Mouse (Mus musculus) forelimb bud, embryonic 11.5 days (tissue): Measurements from ENCODE around the gene Samd13.

Source experiments
- DNase-seq: peaks from one replicate; pipeline ENCODE4 v3.0.0-alpha.2; 2012; ENCODE audit warnings: low read depth, low spot score

Gene Samd13

DNA sequence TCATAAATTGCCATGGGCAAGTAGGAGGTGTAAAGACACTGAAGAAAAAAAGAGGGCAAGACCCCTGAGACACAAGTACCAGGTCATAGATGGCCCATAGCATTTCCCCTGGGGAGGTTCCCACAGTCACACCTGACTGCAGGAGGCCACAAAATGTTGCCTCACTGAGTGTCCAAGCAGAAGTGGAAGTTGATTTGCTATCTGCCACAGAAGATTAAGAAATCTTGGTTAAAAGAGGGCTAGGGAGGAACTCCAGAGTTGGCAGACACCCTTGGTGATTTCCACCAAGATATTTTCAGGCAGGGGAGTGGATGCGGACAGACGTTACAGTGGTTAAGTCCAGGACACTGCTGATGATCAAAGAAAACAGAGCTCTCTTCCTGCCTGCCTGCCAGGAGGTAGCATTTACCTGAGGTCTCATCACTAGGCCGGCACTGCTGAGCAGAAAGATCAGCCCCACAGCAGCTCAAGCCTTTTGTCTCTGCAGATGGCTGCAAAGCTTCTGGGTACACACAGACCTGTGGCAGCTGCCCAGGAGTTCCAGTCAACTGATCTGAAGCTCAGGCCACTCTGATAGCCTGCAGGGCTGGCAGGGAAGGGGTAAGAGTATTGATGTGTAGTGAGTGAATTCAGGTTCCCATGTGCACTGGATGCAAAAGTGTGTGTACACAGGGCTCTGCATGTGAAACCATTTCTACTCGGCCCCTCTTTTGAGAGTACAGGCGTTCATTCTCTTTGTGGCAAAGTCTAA lies 68.7 kb downstream of the Samd13 start:
- DNase-seq = no peak

DNA sequence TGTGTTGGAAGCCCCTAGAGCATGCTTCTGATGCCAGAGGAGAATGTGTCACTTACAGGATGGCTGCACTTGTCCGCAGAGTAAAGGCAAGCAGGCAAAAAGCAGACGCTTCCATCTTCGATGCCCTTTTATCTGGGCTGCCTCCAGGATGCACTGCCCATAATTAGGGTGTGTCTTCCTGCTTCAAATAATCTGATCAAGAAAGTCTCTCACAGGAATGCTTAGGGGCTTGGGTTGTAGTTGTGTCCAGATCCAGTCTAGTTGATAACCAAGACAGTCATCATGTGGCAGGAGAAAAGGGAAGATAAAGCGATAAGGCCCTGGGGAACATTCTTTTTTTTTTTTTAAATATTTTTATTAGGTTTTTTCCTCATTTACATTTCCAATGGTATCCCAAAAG lies 69.9 kb downstream of the Samd13 start, which contains the start of gene Dnase2b:
Gene Dnase2b, minus strand, starts transcription at position 101 of the 400 bp plus-strand sequence.
- DNase-seq = no peak

DNA sequence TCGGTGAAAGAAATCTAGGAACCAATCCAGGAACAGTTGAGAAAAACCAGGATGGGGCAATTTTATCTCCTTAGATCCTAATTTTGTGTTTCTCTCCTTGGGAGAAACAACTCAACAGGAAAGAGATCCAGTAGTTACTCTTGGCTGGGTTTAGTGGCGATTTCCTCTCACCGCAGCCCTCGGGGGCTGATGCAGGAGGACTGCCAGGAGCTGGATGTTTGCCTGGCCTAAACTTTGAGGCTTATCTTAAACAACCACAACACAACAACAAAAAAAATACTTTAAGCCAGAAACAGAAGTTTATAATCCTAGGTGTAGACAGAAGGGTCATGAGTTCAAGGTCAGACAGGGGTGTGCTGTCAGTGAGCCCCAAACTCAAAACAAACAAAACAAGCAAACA lies 73.6 kb downstream of the Samd13 start:
- DNase-seq = no peak

DNA sequence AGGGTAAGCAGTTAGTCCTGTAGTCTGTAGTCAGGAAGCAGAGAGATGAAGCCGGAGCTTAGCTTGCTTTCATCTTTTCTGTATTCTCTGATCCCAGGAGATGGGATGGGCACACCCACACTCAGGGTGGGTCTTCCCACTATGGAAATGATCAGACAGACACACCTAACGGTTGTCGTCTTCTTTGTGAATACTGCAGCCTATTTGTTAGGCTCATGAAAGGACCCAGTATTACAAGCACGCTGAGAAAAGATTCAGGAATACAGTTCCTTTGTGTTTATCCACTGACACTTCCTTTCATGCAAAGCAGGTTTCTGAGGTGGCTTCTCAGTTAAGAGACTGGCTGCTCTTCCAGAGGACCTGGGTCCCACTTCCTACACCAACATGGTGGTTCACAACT lies 74.1 kb downstream of the Samd13 start:
- DNase-seq = no peak

DNA sequence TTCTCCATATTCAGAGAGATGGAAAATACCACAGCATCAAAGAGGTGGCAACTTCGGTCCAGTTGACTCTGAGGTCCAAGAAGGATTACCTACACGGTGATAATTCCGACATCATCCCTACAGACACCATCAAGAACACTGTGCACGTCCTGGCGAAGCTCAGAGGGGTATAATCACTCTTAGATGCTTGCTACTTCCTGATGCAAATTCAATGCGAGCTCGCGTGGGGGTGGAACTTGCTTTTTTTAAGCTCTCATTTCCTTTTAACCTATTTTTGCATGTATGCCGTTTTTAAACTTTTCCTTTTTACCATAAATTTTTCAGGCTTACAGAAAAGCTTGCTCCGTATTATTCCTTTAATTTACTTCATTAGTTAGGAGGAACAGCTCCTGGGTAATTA lies 75.1 kb downstream of the Samd13 start:
- no peak for DNase-seq

DNA sequence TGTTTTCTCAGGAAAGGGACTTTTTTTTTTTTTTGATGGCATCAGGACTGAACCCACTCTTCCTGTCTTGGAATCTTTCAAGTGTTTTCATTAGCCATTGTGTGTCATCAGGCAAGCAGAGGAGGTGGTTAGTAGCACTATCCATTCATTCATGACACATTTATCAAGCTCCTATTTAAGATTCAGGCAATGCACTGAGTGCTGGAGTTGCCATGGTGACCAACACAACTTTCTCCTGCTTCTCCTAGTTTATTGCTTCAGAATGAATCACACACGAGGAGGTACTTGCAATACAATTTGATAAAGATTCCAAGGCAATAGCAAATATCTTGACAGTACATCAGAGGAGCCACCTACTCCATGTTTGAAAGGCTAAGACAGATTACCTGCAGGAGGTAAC lies 78.0 kb downstream of the Samd13 start:
- no peak for DNase-seq

DNA sequence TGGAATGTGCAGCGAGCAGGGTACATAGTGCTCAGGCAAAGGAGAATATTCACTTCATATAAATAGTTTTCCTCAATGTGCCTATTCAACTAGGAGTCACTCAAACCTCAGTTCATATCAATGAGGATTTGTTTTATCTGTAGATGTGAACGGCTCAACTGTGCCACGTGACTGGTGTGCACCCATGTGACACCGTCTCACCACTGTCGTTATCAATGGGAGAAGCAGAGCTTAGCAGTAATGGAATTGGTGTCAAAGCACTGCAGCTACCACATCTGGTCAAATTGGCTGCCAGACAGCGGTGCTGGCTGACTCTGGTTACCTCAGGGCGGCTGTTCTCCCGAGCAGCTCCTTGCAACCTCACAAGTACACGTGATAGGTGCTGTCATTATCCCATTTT lies 80.7 kb downstream of the Samd13 start:
- no peak for DNase-seq

DNA sequence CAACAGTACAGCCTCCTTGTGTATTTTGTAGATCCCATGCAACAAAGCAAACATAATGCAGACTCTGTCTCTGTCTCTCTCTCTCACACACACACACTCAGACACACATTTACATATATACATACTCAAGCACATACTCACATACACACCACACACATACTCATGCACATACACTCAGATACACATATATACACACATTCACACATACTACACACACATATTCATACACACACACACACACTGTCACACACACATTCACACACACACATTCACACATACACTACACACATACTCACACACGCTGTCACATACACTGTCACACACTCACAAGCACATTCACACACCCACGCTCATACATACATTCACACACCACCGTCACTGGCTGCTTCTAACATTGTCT lies 82.9 kb downstream of the Samd13 start:
- DNase-seq = no peak

DNA sequence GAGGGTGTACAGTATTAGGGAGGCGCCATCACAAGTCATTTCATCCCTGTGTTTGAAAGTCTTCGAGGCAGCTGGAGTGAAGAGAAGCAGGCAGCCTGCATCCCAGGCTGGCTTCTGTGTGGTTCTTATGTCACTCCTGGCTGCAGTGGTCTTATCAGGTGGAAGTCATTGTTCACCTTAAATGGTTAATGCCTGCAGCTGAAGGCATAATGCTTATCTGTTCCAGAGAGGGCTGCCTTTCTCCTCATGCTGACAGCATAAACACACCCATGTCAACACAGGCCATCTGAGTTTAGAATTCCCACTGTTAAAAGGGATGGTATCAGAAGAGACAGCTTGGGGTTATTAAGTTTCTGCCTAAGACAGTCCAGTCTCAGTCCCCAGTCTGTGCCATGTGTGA lies 84.2 kb downstream of the Samd13 start:
- no peak for DNase-seq

DNA sequence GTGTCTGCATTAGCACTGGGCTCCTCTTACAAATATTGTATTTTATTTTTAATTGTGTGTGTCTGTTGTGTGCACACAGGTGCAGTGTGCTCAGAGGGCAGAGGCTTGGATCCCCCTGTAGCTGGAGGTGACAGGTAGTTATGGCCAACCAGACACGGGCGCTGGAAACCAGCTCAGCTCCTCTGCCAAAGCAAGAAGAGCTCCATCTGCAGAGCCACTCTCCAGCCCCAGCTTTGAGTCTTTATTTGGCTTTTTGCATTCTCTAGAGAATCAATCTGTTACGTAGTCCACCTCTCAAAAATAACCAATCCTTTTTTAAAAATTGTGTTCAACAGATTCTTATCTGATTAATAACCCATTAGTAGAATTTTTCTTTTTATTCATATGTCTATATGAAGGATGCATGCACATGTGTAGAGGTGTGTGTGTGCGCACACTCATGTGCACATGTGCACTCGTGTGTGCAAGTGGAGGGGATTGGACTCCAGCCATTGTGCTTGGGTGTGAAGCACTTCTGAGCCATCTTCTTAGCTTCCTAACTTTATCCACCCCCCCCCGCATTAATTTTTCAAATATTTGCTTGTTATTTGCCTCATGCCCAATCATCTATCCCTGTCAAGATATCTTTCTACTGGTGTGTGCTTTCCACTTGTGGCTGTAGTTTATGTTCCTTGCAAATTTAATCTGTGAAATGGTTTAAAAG lies 86.0 kb downstream of the Samd13 start:
- no peak for DNase-seq

DNA sequence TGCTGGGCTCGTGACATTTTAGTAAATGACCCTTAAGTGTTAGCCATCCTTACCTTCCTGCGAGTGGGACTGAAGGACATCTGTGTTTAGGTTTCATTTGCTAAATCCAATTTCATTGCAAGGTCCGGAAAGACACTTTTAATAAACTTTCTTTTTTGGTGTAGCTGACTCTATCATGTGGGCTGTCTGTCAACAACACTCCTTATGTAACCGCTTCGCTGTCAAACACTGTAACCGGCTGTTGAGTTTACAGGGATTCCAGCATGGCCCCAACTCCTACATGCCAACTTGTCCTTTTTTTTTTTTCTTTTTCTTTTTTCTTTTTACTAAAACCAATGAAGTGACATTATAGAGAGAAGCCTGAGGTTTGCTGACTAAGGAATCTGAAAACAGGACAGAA lies 87.0 kb downstream of the Samd13 start:
- no peak for DNase-seq

DNA sequence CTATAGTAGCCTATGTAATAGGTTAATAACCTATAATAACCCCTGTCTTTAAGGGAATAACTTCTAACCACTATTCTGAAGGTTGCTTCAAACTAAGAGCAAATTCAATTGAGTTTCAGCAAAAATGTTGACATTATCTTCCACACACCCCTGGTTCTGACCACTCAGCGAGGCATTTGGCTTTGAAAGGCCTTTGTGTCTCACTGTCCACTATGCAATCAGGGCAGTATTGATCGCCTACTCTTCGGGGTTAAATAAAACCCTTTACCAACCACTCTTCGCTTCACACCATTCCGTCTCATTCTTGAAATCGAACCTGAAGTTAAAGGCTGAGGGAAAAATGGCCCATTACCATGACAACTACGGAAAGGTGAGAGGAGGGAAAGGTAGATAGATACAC lies 88.5 kb downstream of the Samd13 start:
- DNase-seq = no peak

DNA sequence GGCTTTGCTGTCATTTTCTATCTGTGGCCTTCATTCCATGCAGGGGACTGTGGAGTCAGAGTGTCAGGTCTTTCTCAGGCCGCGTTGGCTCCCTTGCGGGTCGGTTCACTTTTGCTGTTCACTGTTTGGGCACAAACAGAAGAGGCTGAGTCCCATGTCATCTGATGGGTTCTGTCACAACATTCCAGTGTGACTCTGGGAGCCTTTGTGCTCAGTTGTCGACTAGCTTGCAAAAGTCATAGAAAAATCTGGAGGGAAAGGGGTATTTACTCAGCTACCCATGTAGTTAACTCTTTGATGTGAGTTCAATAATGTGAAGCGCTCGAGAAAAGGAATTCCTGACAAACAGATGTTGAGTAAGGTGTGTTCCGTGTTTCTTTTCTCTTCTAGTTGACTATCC lies 89.0 kb downstream of the Samd13 start:
- DNase-seq = no peak

DNA sequence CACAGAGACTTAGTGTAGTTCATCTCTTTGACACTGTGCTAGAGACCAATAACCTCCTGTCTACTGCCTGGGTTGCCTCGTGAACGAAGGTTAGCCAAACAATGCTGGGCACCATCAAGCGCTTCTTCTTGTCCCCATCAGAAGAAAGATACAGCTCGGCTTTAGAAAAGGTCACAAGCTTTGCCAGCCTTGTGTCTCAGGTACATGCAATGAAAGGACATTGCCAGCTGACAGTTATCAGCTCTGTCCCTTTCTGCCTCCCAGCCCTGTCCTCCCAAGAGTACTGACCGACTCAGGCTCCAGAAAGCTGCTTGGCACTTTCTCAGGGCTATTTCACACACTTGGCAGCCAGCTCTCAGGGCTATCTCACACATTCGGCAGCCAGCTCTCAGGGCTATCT lies 90.0 kb downstream of the Samd13 start:
- no peak for DNase-seq
